Mouse (Mus musculus) intestine, embryonic 14.5 days (tissue): Measurements from ENCODE around the gene Fam198a. TPM values are rescaled to one million over a fixed set of nuclear protein-coding genes. Genes with fewer than 3 reads are reported as not detected.

Source experiments
- ATAC-seq: fragments of 200-750 bp; cut with Nextera tagmentation; replicated peaks from 2 replicates; pipeline ENCODE4 v1.8.0; 2017; ENCODE audit warnings: low read depth, moderate number of reproducible peaks, moderate TSS enrichment, moderate library complexity; ENCODE audit not compliant: low FRiP score, low TSS enrichment
- DNase-seq: peaks from one replicate; pipeline ENCODE4 v3.0.0-alpha.2; 2018; ENCODE audit warnings: low spot score
- H3K27ac ChIP-seq: fragments of 300-500 bp; sonication (generic); 2 replicates; pipeline ENCODE4 v1.5.1; 2014; ENCODE audit warnings: low read depth, mild to moderate bottlenecking, control low read depth
- H3K27me3 ChIP-seq: fragments of 300-500 bp; sonication (generic); replicated peaks from 2 replicates; pipeline ENCODE4 v1.6.1; 2014; ENCODE audit warnings: low read length, control low read depth; ENCODE audit not compliant: control insufficient read depth, insufficient read depth
- H3K36me3 ChIP-seq: fragments of 300-500 bp; sonication (generic); 2 replicates; pipeline ENCODE4 v1.6.1; 2014; ENCODE audit warnings: low read length, control low read depth; ENCODE audit not compliant: control insufficient read depth, insufficient read depth
- H3K4me1 ChIP-seq: fragments of 300-500 bp; sonication (generic); replicated peaks from 2 replicates; pipeline ENCODE4 v1.6.1; 2014; ENCODE audit warnings: low read length, control low read depth, mixed read lengths; ENCODE audit not compliant: control insufficient read depth, insufficient read depth
- H3K4me2 ChIP-seq: fragments of 300-500 bp; sonication (generic); 2 replicates; pipeline ENCODE4 v1.6.1; 2014; ENCODE audit warnings: low read length
- H3K4me3 ChIP-seq: fragments of 300-500 bp; sonication (generic); 2 replicates; pipeline ENCODE4 v1.5.1; 2014; ENCODE audit warnings: low read depth, low read length, control low read depth, mixed read lengths
- H3K9ac ChIP-seq: fragments of 300-500 bp; sonication (generic); 2 replicates; pipeline ENCODE4 v1.6.1; 2014; ENCODE audit warnings: mild to moderate bottlenecking, low read length
- H3K9me3 ChIP-seq: fragments of 300-500 bp; sonication (generic); 2 replicates; pipeline ENCODE4 v1.6.1; 2016; ENCODE audit warnings: low read length, control low read depth; ENCODE audit not compliant: control insufficient read depth
- WGBS: fragments of 180-500 bp; shearing (Covaris S2); extraction: QIAGEN DNeasy Blood & Tissue Kit; methylation state at CpG from one replicate; pipeline ENCODE4 v1.1.7; 2014; 5-methylcytosine and 5-hydroxymethylcytosine counted together
- polyA plus RNA-seq: library from polyadenylated mRNA; unstranded; fragments of >200 nt; fragmentation: Nextera tagmentation; extraction: Ambion mirVana; gene quantifications from 2 replicates; pipeline ENCODE4 v1.2.1, GENCODE M21; 2014

Gene Fam198a
- polyA plus RNA-seq = 2.7 and 2.9 TPM in 2 replicates

- peak within 1 kb of the TSS; percentile 70 for H3K27ac ChIP-seq
These were observed at the start of gene Fam198a for GRCm38 (mm10) chr9:121950418-121951113. Gene Fam198a (plus strand): TSS chr9:121950988.

GRCm38 (mm10) chr9:121901710-121902700 is 48.8 kb upstream of the Fam198a start:
- no peak for DNase-seq
- Histone ChIP-seq H3K27ac (no peak overlapping the region), H3K36me3 (no peaks in the 10 kb centered on the region), H3K27me3 (no peaks in the 10 kb centered on the region), H3K4me1 (no peaks in the 10 kb centered on the region), H3K4me3 (no peak overlapping the region), H3K9ac (no peak overlapping the region), H3K4me2 (no peak overlapping the region), H3K9me3 (no peaks in the 10 kb centered on the region)
- WGBS = 60% methylated on average over 5 of the region's 5 CpGs
- ATAC-seq = no peak

More at GRCm38 (mm10) chr9:121950418-121951113, at the start of gene Fam198a:
- WGBS = 4% methylated on average over 14 of the region's 14 CpGs
- Histone ChIP-seq H3K9ac (peak within 1 kb of the TSS; percentile 23), H3K27me3 (no peaks in the 10 kb centered on the region), H3K4me3 (peak within 1 kb of the TSS; percentile 33), H3K4me1 (peaks cover 5% of the 10 kb centered on the region; the same call in 1 of the 2 replicates), H3K9me3 (no peaks in the 10 kb centered on the region), H3K4me2 (peak within 1 kb of the TSS; percentile 52), H3K36me3 (no peaks in the 10 kb centered on the region)
- ATAC-seq (peak; percentile 86), DNase-seq (peak; percentile 77)

- H3K9ac ChIP-seq = no peak overlapping the region
- 78% methylated on average over 8 of the region's 8 CpGs for WGBS
- H3K4me1 ChIP-seq = no peaks in the 10 kb centered on the region
- no peak overlapping the region for H3K4me3 ChIP-seq
- no peaks in the 10 kb centered on the region for H3K27me3 ChIP-seq
- ATAC-seq (no peak), DNase-seq (no peak)
- H3K27ac ChIP-seq = no peak overlapping the region
- no peak overlapping the region for H3K4me2 ChIP-seq
- no peaks in the 10 kb centered on the region for H3K9me3 ChIP-seq
- no peaks in the 10 kb centered on the region for H3K36me3 ChIP-seq
These were observed 47.1 kb upstream of the Fam198a start for GRCm38 (mm10) chr9:121903476-121904305.

GRCm38 (mm10) chr9:121904319-121904718 is 46.5 kb upstream of the Fam198a start:
- H3K27me3 ChIP-seq = no peaks in the 10 kb centered on the region
- no peak for ATAC-seq
- no peaks in the 10 kb centered on the region for H3K9me3 ChIP-seq
- H3K4me1 ChIP-seq = no peaks in the 10 kb centered on the region
- H3K36me3 ChIP-seq = no peaks in the 10 kb centered on the region
- H3K4me3 ChIP-seq = no peak overlapping the region
- H3K9ac ChIP-seq = no peak overlapping the region
- no peak for DNase-seq
- no peak overlapping the region for H3K4me2 ChIP-seq
- no peak overlapping the region for H3K27ac ChIP-seq
- 79% methylated on average over 4 of the region's 4 CpGs for WGBS

GRCm38 (mm10) chr9:121904946-121905345 is 45.8 kb upstream of the Fam198a start:
- Histone ChIP-seq H3K4me1 (no peaks in the 10 kb centered on the region), H3K4me3 (no peak overlapping the region), H3K4me2 (no peak overlapping the region), H3K9ac (no peak overlapping the region), H3K36me3 (no peaks in the 10 kb centered on the region), H3K9me3 (no peaks in the 10 kb centered on the region), H3K27me3 (no peaks in the 10 kb centered on the region), H3K27ac (no peak overlapping the region)
- DNase-seq = no peak
- WGBS = 92% methylated on average over 7 of the region's 7 CpGs
- no peak for ATAC-seq

- ATAC-seq (no peak), DNase-seq (no peak)
- no peaks in the 10 kb centered on the region for H3K9me3 ChIP-seq
- H3K9ac ChIP-seq = no peak overlapping the region
- H3K4me3 ChIP-seq = no peak overlapping the region
- H3K27me3 ChIP-seq = no peaks in the 10 kb centered on the region
- H3K27ac ChIP-seq = no peak overlapping the region
- 82% methylated on average over 4 of the region's 4 CpGs for WGBS
- no peaks in the 10 kb centered on the region for H3K36me3 ChIP-seq
- H3K4me1 ChIP-seq = no peaks in the 10 kb centered on the region
- no peak overlapping the region for H3K4me2 ChIP-seq
These were observed 45.1 kb upstream of the Fam198a start for GRCm38 (mm10) chr9:121905556-121906185.

- Histone ChIP-seq H3K9ac (no peak overlapping the region), H3K36me3 (no peaks in the 10 kb centered on the region), H3K9me3 (no peaks in the 10 kb centered on the region), H3K4me3 (no peak overlapping the region), H3K4me1 (no peaks in the 10 kb centered on the region), H3K27ac (no peak overlapping the region), H3K4me2 (no peak overlapping the region), H3K27me3 (no peaks in the 10 kb centered on the region)
- DNase-seq = no peak
- 83% methylated on average over 5 of the region's 5 CpGs for WGBS
- ATAC-seq = no peak
These were observed 44.3 kb upstream of the Fam198a start for GRCm38 (mm10) chr9:121906456-121906855.
